Mouse (Mus musculus): Measurements from ENCODE around the gene Fjx1. TPM values are rescaled to one million over a fixed set of nuclear protein-coding genes. Genes with fewer than 3 reads are reported as not detected.
A peak's percentile ranks its signal among the peaks of the same experiment; 100 is the strongest.

Fjx1 gene
- polyA plus RNA-seq, 1 experiment from 2014 or later, result 10.4 TPM

- POLR2A ChIA-PET, result no interaction called here
- CTCF ChIA-PET, result no interaction called here
- no peak for DNase-seq (ENCODE audit: low read depth, low spot score)
- TF ChIP-seq CTCF (IDR thresholded peaks at IDR 0.05), result peak; percentile 73
- in situ Hi-C loops (cut with MboI; ENCODE audit: low pct_unique_long_range_greater_than_20kb), result loop anchor here (5.0 kb wide), 4 partner anchors 101 to 744 kb away; partner anchors contain the start of gene Pamr1
- peak; percentile 42 for ATAC-seq
- no peaks in the 10 kb centered on the region for H3K27me3 ChIP-seq
Observed at GRCm38 (mm10) chr2:102450761-102451670, 1.3 kb downstream of the Fjx1 start.

- H3K27me3 ChIP-seq, result no peaks in the 10 kb centered on the region
- TF ChIP-seq CTCF (IDR thresholded peaks at IDR 0.05), result no peak
- ATAC-seq, result no peak
- no peak for DNase-seq (ENCODE audit: low read depth, low spot score)
- in situ Hi-C loops (cut with MboI; ENCODE audit: low pct_unique_long_range_greater_than_20kb), result loop anchor here (5.0 kb wide), 4 partner anchors 102 to 743 kb away; partner anchors contain the start of gene Pamr1
- POLR2A ChIA-PET, result no interaction called here
- CTCF ChIA-PET, result no interaction called here
Observed at GRCm38 (mm10) chr2:102450248-102450760, 2.0 kb downstream of the Fjx1 start.

GRCm38 (mm10) chr2:102449630-102450247 is 2.6 kb downstream of the Fjx1 start:
- in situ Hi-C loops (cut with MboI; ENCODE audit: low pct_unique_long_range_greater_than_20kb), result loop anchor here (5.0 kb wide), 5 partner anchors 42 to 742 kb away; partner anchors contain the start of genes Pamr1 and Trim44
- no peak for ATAC-seq

GRCm38 (mm10) chr2:102449056-102449455 is 3.2 kb downstream of the Fjx1 start:
- in situ Hi-C loops (cut with MboI; ENCODE audit: low pct_unique_long_range_greater_than_20kb), result loop anchor here (5.0 kb wide), 1 partner anchor 42 kb away; the partner anchor contains the start of gene Trim44
- ATAC-seq (no peak), DNase-seq (ENCODE audit: low read depth, low spot score) (no peak)
- TF ChIP-seq CTCF (IDR thresholded peaks at IDR 0.05), result no peak
- H3K27me3 ChIP-seq, result no peaks in the 10 kb centered on the region
- POLR2A ChIA-PET, result no interaction called here
- CTCF ChIA-PET, result interaction anchor here (1.5 kb wide), 1 partner anchor 31 kb away, joined by 3 read pairs; no protein-coding TSS in a partner anchor

More at GRCm38 (mm10) chr2:102449630-102450247, 2.6 kb downstream of the Fjx1 start:
- no peaks in the 10 kb centered on the region for H3K27me3 ChIP-seq
- no peak for DNase-seq (ENCODE audit: low read depth, low spot score)
- ChIA-PET CTCF (no interaction called here), POLR2A (no interaction called here)
- no peak for TF ChIP-seq CTCF (IDR thresholded peaks at IDR 0.05)

- no peaks in the 10 kb centered on the region for H3K27me3 ChIP-seq
- ChIA-PET CTCF (interaction anchor here (1.5 kb wide), 1 partner anchor 30 kb away, joined by 3 read pairs; no protein-coding TSS in a partner anchor), POLR2A (no interaction called here)
- DNase-seq (ENCODE audit: low read depth, low spot score) (no peak), ATAC-seq (no peak)
- in situ Hi-C loops (cut with MboI; ENCODE audit: low pct_unique_long_range_greater_than_20kb), result loop anchor here (5.0 kb wide), 1 partner anchor 41 kb away; the partner anchor contains the start of gene Trim44
- no peak for TF ChIP-seq CTCF (IDR thresholded peaks at IDR 0.05)
Observed at GRCm38 (mm10) chr2:102447831-102448230, 4.5 kb downstream of the Fjx1 start.

GRCm38 (mm10) chr2:102446851-102447250 is 5.4 kb downstream of the Fjx1 start:
- H3K27me3 ChIP-seq, result no peaks in the 10 kb centered on the region
- in situ Hi-C loops (cut with MboI; ENCODE audit: low pct_unique_long_range_greater_than_20kb), result loop anchor here (5.0 kb wide), 1 partner anchor 40 kb away; the partner anchor contains the start of gene Trim44
- ChIA-PET POLR2A (no interaction called here), CTCF (no interaction called here)
- TF ChIP-seq CTCF (IDR thresholded peaks at IDR 0.05), result no peak
- no peak for ATAC-seq
- DNase-seq (ENCODE audit: low read depth, low spot score), result no peak

GRCm38 (mm10) chr2:102437357-102438030 is 14.8 kb downstream of the Fjx1 start:
- DNase-seq (ENCODE audit: low read depth, low spot score) (no peak), ATAC-seq (no peak)
- POLR2A ChIA-PET, result interaction anchor here (0.6 kb wide), 1 partner anchor 62 kb away, joined by 13 read pairs; no protein-coding TSS in a partner anchor
- in situ Hi-C loops (cut with MboI; ENCODE audit: low pct_unique_long_range_greater_than_20kb), result no loop called here
- H3K27me3 ChIP-seq, result peaks cover 6% of the 10 kb centered on the region
- no peak for TF ChIP-seq CTCF (IDR thresholded peaks at IDR 0.05)
- CTCF ChIA-PET, result no interaction called here

GRCm38 (mm10) chr2:102433879-102434278 is 18.4 kb downstream of the Fjx1 start:
- in situ Hi-C loops (cut with MboI; ENCODE audit: low pct_unique_long_range_greater_than_20kb), result no loop called here
- TF ChIP-seq CTCF (IDR thresholded peaks at IDR 0.05), result no peak
- peaks cover 9% of the 10 kb centered on the region for H3K27me3 ChIP-seq
- DNase-seq (ENCODE audit: low read depth, low spot score), result no peak
- ATAC-seq, result no peak
- POLR2A ChIA-PET, result no interaction called here
- CTCF ChIA-PET, result no interaction called here

GRCm38 (mm10) chr2:102431084-102431483 is 21.2 kb downstream of the Fjx1 start:
- no peak for TF ChIP-seq CTCF (IDR thresholded peaks at IDR 0.05)
- in situ Hi-C loops (cut with MboI; ENCODE audit: low pct_unique_long_range_greater_than_20kb), result no loop called here
- peaks cover 3% of the 10 kb centered on the region for H3K27me3 ChIP-seq
- no peak for ATAC-seq
- ChIA-PET POLR2A (interaction anchor here (0.7 kb wide), 1 partner anchor 303 kb away, joined by 3 read pairs; no protein-coding TSS in a partner anchor), CTCF (no interaction called here)
- DNase-seq (ENCODE audit: low read depth, low spot score), result no peak

- CTCF ChIA-PET, result no interaction called here
- no peak for TF ChIP-seq CTCF (IDR thresholded peaks at IDR 0.05)
- in situ Hi-C loops (cut with MboI; ENCODE audit: low pct_unique_long_range_greater_than_20kb), result no loop called here
- H3K27me3 ChIP-seq, result peaks cover 10% of the 10 kb centered on the region
- POLR2A ChIA-PET, result no interaction called here
- ATAC-seq, result no peak
- DNase-seq (ENCODE audit: low read depth, low spot score), result no peak
Observed at GRCm38 (mm10) chr2:102427974-102428373, 24.3 kb downstream of the Fjx1 start.
